Mouse (Mus musculus) cortical plate, adult 2 months (tissue): ENCODE data around the gene Camk2b.

ENCODE experiments used
- CTCF ChIP-seq: fragments of 200-500 bp; IDR thresholded peaks from 2 replicates; pipeline ENCODE4 v1.5.1; 2011; ENCODE audit warnings: mild to moderate bottlenecking, control low read depth, low read length; ENCODE audit not compliant: insufficient read depth; ENCODE audit errors: extremely low read depth
- POLR2A ChIP-seq: fragments of 200-500 bp; IDR thresholded peaks from 2 replicates; pipeline ENCODE4 v1.6.1; 2011; ENCODE audit warnings: mild to moderate bottlenecking, low read length, control low read depth; ENCODE audit not compliant: insufficient read depth; ENCODE audit errors: extremely low read depth

GRCm38 (mm10) chr11:6061891-6062290 lies 4.3 kb downstream of the Camk2b start:
- no peak for TF ChIP-seq POLR2A
- TF ChIP-seq CTCF = no peak
